Mouse (Mus musculus) intestine, embryonic 14.5 days (tissue): ENCODE measurements around the gene Yae1d1. TPM values are rescaled to one million over a fixed set of nuclear protein-coding genes. Genes with fewer than 3 reads are reported as not detected.
"Not testable (repeated sequence)": the region's sequence is repeated elsewhere in the genome, so short reads cannot be mapped to it uniquely, and the experiment has no call there.

ENCODE experiments used
- ATAC-seq: fragments of 200-750 bp; cut with Nextera tagmentation; replicated peaks from 2 replicates; pipeline ENCODE4 v1.8.0; 2017; ENCODE audit warnings: low read depth, moderate number of reproducible peaks, moderate TSS enrichment, moderate library complexity; ENCODE audit not compliant: low FRiP score, low TSS enrichment
- DNase-seq: peaks from one replicate; pipeline ENCODE4 v3.0.0-alpha.2; 2018; ENCODE audit warnings: low spot score
- H3K27ac ChIP-seq: fragments of 300-500 bp; sonication (generic); 2 replicates; pipeline ENCODE4 v1.5.1; 2014; ENCODE audit warnings: low read depth, mild to moderate bottlenecking, control low read depth
- H3K27me3 ChIP-seq: fragments of 300-500 bp; sonication (generic); replicated peaks from 2 replicates; pipeline ENCODE4 v1.6.1; 2014; ENCODE audit warnings: low read length, control low read depth; ENCODE audit not compliant: control insufficient read depth, insufficient read depth
- H3K36me3 ChIP-seq: fragments of 300-500 bp; sonication (generic); 2 replicates; pipeline ENCODE4 v1.6.1; 2014; ENCODE audit warnings: low read length, control low read depth; ENCODE audit not compliant: control insufficient read depth, insufficient read depth
- H3K4me1 ChIP-seq: fragments of 300-500 bp; sonication (generic); replicated peaks from 2 replicates; pipeline ENCODE4 v1.6.1; 2014; ENCODE audit warnings: low read length, control low read depth, mixed read lengths; ENCODE audit not compliant: control insufficient read depth, insufficient read depth
- H3K4me2 ChIP-seq: fragments of 300-500 bp; sonication (generic); 2 replicates; pipeline ENCODE4 v1.6.1; 2014; ENCODE audit warnings: low read length
- H3K4me3 ChIP-seq: fragments of 300-500 bp; sonication (generic); 2 replicates; pipeline ENCODE4 v1.5.1; 2014; ENCODE audit warnings: low read depth, low read length, control low read depth, mixed read lengths
- H3K9ac ChIP-seq: fragments of 300-500 bp; sonication (generic); 2 replicates; pipeline ENCODE4 v1.6.1; 2014; ENCODE audit warnings: mild to moderate bottlenecking, low read length
- H3K9me3 ChIP-seq: fragments of 300-500 bp; sonication (generic); 2 replicates; pipeline ENCODE4 v1.6.1; 2016; ENCODE audit warnings: low read length, control low read depth; ENCODE audit not compliant: control insufficient read depth
- WGBS: fragments of 180-500 bp; shearing (Covaris S2); extraction: QIAGEN DNeasy Blood & Tissue Kit; methylation state at CpG from one replicate; pipeline ENCODE4 v1.1.7; 2014; 5-methylcytosine and 5-hydroxymethylcytosine counted together
- polyA plus RNA-seq: library from polyadenylated mRNA; unstranded; fragments of >200 nt; fragmentation: Nextera tagmentation; extraction: Ambion mirVana; gene quantifications from 2 replicates; pipeline ENCODE4 v1.2.1, GENCODE M21; 2014

Gene Yae1d1
- polyA plus RNA-seq, 1 experiment from 2014 or later = 65.6 TPM

DNA sequence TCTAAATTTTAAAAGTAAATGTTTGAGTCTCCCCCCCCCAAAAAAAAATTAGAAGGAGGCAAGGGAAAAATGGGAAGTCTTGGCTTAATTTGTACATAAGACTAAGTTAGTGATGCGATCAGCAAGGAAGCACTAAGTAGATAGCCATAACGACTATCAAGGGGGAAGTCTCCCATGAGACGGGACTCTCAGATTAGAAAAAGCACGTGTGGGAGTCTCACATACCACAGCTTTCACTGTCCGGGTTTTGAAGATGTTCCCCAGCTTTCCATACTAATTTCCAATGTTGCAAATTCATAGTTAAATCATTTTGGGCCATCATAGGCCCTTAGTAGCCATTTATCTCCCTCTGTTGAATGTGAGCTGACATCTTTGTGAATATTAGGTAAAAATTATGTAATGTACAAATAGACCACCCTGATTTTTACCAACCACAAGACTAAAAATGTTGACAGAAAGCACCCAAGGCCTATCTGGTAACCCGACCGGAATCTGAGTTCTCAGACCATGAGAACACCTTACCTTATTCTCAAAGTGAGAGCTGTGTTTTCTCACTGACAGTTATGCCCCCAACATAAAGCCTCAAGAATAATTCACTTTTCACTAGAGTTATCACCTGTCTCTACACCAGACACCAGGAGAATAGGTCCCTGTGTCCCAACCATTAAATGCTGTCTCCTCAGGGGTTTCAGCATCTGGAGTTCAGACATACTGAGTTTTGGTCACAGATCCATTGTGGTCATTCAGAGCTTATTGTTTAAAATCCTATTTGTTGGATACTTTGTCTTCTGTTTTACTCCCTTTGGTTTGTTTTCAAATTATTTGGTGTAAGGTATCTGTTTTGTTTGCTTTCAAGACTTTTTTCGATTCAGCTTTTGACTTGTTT lies 16.1 kb downstream of the Yae1d1 start:
- no peak for ATAC-seq
- no peak overlapping the region for H3K4me3 ChIP-seq
- no peak overlapping the region for H3K9ac ChIP-seq
- H3K4me1 ChIP-seq = no peaks in the 10 kb centered on the region
- DNase-seq = no peak
- H3K9me3 ChIP-seq = no peaks in the 10 kb centered on the region
- WGBS = 76% methylated on average over 8 of the region's 8 CpGs
- H3K27me3 ChIP-seq = no peaks in the 10 kb centered on the region
- H3K4me2 ChIP-seq = no peak overlapping the region
- H3K36me3 ChIP-seq = no peaks in the 10 kb centered on the region
- H3K27ac ChIP-seq = no peak overlapping the region

- ATAC-seq = no peak
- H3K4me3 ChIP-seq = no peak overlapping the region
- no peaks in the 10 kb centered on the region for H3K27me3 ChIP-seq
- H3K9me3 ChIP-seq = no peaks in the 10 kb centered on the region
- no peak overlapping the region for H3K9ac ChIP-seq
- no peaks in the 10 kb centered on the region for H3K36me3 ChIP-seq
- H3K4me1 ChIP-seq = no peaks in the 10 kb centered on the region
- 43% methylated on average over 2 of the region's 2 CpGs for WGBS
- DNase-seq = no peak
- no peak overlapping the region for H3K4me2 ChIP-seq
- H3K27ac ChIP-seq = no peak overlapping the region
Measured at GRCm38 (mm10) chr13:17975891-17976290, 17.3 kb downstream of the Yae1d1 start.

- WGBS = 63% methylated on average over 1 of the region's 1 CpGs
- Histone ChIP-seq H3K4me3 (no peak overlapping the region), H3K9ac (no peak overlapping the region), H3K27ac (no peak overlapping the region), H3K4me1 (no peaks in the 10 kb centered on the region), H3K4me2 (no peak overlapping the region), H3K36me3 (no peaks in the 10 kb centered on the region), H3K9me3 (no peaks in the 10 kb centered on the region), H3K27me3 (no peaks in the 10 kb centered on the region)
- no peak for ATAC-seq
- DNase-seq = no peak
Measured at GRCm38 (mm10) chr13:17975457-17975856, 17.7 kb downstream of the Yae1d1 start.

GRCm38 (mm10) chr13:17974734-17975133 lies 18.4 kb downstream of the Yae1d1 start:
- no peaks in the 10 kb centered on the region for H3K9me3 ChIP-seq
- H3K27ac ChIP-seq = no peak overlapping the region
- no peak for DNase-seq
- no peak overlapping the region for H3K9ac ChIP-seq
- no peaks in the 10 kb centered on the region for H3K4me1 ChIP-seq
- no peak for ATAC-seq
- H3K27me3 ChIP-seq = no peaks in the 10 kb centered on the region
- H3K4me3 ChIP-seq = no peak overlapping the region
- H3K36me3 ChIP-seq = no peaks in the 10 kb centered on the region
- WGBS = 91% methylated on average over 9 of the region's 9 CpGs
- no peak overlapping the region for H3K4me2 ChIP-seq

DNA sequence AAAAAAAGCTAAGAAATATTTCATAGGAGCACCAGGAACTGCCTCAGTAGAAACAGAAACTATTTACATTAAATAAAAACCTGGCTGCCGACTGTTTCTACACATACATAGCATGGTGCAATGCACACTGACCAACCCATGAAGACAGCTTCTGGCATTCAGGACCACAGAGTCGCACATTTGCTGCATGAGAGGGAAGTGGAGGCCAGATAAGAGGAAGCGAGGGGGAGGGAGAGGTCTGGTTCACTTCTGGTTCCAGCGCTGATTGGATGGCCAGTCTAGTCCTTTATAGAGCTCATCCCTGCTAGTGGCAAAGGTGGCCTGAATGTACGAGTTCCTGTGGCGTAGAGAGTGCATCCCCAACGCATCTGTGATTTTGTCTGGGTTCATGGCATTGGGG lies 32.5 kb downstream of the Yae1d1 start:
- Histone ChIP-seq H3K4me3 (no peak overlapping the region), H3K9ac (no peak overlapping the region), H3K36me3 (no peaks in the 10 kb centered on the region), H3K9me3 (no peaks in the 10 kb centered on the region), H3K4me1 (no peaks in the 10 kb centered on the region), H3K27ac (no peak overlapping the region), H3K4me2 (no peak overlapping the region), H3K27me3 (no peaks in the 10 kb centered on the region)
- WGBS = 83% methylated on average over 7 of the region's 7 CpGs
- ATAC-seq (no peak), DNase-seq (no peak)

GRCm38 (mm10) chr13:17954282-17954681 lies 38.9 kb downstream of the Yae1d1 start:
- no peaks in the 10 kb centered on the region for H3K4me1 ChIP-seq
- ATAC-seq (no peak), DNase-seq (no peak)
- no peaks in the 10 kb centered on the region for H3K9me3 ChIP-seq
- no peaks in the 10 kb centered on the region for H3K27me3 ChIP-seq
- H3K4me3 ChIP-seq = no peak overlapping the region
- WGBS = 58% methylated on average over 1 of the region's 1 CpGs
- H3K4me2 ChIP-seq = no peak overlapping the region
- H3K36me3 ChIP-seq = no peaks in the 10 kb centered on the region
- H3K27ac ChIP-seq = no peak overlapping the region
- no peak overlapping the region for H3K9ac ChIP-seq

GRCm38 (mm10) chr13:17950581-17950980 lies 42.6 kb downstream of the Yae1d1 start:
- not testable (repeated sequence) for DNase-seq

DNA sequence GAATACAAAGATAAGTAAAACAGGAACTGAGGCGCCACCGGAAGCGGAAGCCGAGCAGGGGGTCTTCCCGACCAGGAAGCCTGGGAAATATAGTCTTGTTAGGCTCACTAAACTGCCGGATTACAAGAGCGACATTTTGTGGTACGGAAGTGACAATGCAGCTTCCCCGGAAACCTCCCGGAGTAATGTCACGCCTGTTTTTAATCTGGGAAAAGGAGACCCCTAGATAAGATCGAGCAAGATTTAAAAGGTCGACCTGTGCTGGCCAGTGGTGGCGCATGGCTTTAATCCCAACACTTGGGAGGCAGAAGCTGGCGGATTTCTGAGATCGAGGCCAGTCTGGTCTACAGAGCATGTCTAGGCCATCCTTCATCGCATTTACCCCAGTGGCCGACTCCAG lies 43.6 kb downstream of the Yae1d1 start:
- no peaks in the 10 kb centered on the region for H3K4me1 ChIP-seq
- H3K9me3 ChIP-seq = no peaks in the 10 kb centered on the region
- ATAC-seq (no peak), DNase-seq (no peak)
- H3K4me3 ChIP-seq = no peak overlapping the region
- no peak overlapping the region for H3K27ac ChIP-seq
- no peak overlapping the region for H3K9ac ChIP-seq
- no peaks in the 10 kb centered on the region for H3K36me3 ChIP-seq
- no peaks in the 10 kb centered on the region for H3K27me3 ChIP-seq
- no peak overlapping the region for H3K4me2 ChIP-seq
- 79% methylated on average over 18 of the region's 18 CpGs for WGBS

More at GRCm38 (mm10) chr13:17950581-17950980, 42.6 kb downstream of the Yae1d1 start:
- not testable (repeated sequence) for H3K4me1 ChIP-seq, H3K4me2 ChIP-seq, H3K27ac ChIP-seq, H3K4me3 ChIP-seq, H3K36me3 ChIP-seq, H3K9me3 ChIP-seq, ATAC-seq, H3K9ac ChIP-seq, H3K27me3 ChIP-seq
- 92% methylated on average over 8 of the region's 8 CpGs for WGBS
